Mouse (Mus musculus): ENCODE results near the gene Mpzl1.

DNA sequence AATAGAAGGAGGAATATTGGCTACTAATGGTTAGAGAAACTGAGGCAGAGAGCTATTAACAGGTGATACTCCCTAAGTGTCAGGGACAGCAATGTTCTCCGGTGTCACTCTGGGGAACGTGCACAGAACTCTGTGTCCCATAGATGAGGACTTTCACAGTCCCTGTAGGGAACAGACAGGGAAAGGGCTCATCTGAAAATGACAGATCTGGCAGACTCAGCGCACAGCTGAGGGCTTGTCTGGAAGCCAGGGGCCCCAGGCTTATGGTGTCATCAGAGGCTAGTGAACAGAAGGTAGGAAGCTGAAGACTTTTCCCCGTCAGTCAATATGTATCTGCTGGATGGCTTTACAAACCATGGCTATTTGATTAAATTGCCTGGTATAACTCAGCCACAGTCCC, 43.2 kb upstream of the Mpzl1 start:
- no peak for TF ChIP-seq CTCF (IDR thresholded peaks at IDR 0.05; ENCODE audit: low read depth)
- TF ChIP-seq EP300 (IDR thresholded peaks at IDR 0.05; ENCODE audit: low read depth) = no peak

Measured in liver, embryonic 14.5 days (tissue).